Mouse (Mus musculus): ENCODE measurements around the gene Eef2.
"Not testable (repeated sequence)": the region's sequence is repeated elsewhere in the genome, so short reads cannot be mapped to it uniquely, and the experiment has no call there.

Gene Eef2

DNA sequence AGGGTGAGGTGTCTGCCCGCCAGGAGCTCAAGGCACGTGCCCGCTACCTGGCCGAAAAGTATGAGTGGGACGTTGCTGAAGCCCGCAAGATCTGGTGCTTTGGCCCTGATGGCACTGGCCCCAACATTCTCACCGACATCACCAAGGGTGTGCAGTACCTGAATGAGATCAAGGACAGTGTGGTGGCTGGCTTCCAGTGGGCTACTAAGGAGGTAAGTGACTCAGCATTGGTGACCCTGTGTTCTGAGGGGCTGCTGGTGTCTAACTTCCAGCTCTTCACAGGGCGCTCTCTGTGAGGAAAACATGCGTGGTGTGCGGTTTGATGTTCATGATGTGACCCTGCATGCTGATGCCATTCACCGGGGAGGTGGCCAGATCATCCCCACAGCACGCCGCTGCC, 4.5 kb downstream of the Eef2 start:
- DNase-seq (ENCODE audit: low spot score): no peak

GRCm38 (mm10) chr10:81181860-81182259, 5.4 kb downstream of the Eef2 start:
- not testable (repeated sequence) for DNase-seq (ENCODE audit: low spot score)

GRCm38 (mm10) chr10:81182336-81183333, 6.2 kb downstream of the Eef2 start, which contains the start of gene Dapk3:
Gene Dapk3 (plus strand): TSS chr10:81183005.
- peak; percentile 95 for DNase-seq (ENCODE audit: low spot score)

DNA sequence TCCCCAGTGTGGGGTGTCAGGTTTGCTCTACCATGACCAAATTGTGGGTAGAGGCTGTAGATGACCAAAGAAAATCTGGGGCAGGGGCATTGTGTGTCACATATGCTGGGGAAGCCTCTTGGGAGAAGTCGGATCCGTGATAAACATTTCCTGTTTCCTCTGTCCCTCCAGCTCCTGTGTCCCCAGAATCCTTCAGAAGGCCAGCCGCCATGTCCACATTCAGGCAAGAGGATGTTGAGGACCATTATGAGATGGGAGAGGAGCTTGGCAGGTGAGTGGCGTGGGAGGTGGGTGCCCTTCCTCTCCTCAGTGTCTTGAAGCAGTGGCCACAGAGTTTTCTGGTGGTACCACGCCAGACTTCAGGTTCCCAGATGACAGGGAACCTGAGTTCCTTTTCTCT, 7.4 kb downstream of the Eef2 start, which contains the start of gene 4930442H23Rik:
4930442H23Rik (minus strand) TSS at position 45 of the 400 bp plus-strand sequence.
- no peak for DNase-seq (ENCODE audit: low spot score)

DNA sequence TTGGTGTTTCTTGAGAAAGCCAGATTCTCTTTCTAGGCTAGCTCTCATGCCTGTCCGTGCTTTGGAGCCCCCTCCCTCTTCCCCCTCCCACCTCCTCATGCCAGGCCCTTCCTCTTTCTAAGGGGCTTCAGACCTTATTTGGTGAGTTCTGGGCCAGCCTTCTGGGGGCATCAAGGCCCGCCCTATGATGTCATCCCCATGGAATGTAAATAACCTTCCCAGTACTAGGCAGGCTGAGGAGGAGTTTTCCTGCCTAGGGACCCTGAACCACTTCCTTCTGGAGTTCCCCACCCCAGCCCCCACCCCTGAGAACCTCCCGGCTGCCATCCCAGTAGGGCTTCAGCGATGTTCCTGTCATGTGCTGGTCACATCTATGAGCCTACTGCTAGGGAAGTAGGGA, 8.3 kb downstream of the Eef2 start:
- no peak for DNase-seq (ENCODE audit: low spot score)

- no peak for DNase-seq (ENCODE audit: low spot score)
These were observed 10.7 kb downstream of the Eef2 start for GRCm38 (mm10) chr10:81187161-81187560.

- no peak for DNase-seq (ENCODE audit: low spot score)
These were observed 13.4 kb downstream of the Eef2 start for GRCm38 (mm10) chr10:81189821-81190220.

GRCm38 (mm10) chr10:81190236-81190911, 13.9 kb downstream of the Eef2 start:
- DNase-seq (ENCODE audit: low spot score): no peak

DNA sequence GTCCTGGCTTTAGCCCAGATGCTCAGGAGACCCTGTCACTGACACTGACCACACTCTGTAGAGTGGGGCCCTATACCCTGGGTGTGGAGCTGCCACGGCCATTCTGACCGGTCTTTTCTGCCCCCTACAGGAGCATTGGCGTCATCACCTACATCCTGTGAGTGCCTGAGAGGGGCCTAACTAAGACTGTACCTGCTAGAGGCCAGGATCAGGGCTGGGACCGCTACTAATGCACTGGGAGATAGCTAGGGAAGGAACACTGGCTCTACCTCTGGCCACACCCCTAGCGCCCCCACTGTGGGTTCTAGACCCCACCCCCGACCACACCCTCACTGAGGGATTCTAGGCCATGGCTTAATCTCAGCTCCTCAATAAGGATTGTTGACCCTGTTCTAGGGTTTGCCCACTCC, 14.5 kb downstream of the Eef2 start:
- no peak for DNase-seq (ENCODE audit: low spot score)

- DNase-seq (ENCODE audit: low spot score): no peak
These were observed 15.0 kb downstream of the Eef2 start for GRCm38 (mm10) chr10:81191342-81191982.

DNA sequence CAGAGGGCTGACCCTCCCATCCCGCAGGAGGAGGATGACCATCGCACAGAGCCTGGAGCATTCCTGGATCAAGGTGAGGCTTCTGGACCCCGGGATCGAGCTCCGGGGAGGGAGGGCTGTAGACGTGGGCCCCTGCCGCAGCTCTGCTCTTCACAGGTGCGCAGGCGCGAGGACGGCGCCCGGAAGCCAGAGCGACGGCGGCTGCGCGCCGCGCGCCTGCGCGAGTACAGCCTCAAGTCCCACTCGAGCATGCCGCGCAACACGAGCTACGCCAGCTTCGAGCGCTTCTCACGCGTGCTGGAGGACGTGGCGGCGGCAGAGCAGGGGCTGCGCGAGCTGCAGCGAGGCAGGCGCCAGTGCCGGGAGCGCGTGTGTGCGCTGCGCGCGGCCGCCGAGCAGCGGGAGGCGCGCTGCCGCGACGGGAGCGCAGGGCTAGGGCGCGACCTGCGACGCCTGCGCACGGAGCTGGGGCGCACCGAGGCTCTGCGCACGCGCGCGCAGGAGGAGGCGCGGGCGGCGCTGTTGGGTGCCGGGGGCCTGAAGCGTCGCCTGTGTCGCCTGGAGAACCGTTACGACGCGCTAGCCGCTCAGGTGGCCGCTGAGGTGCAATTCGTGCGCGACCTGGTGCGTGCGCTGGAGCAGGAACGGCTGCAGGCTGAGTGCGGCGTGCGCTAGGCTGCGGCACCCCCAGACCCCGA, 16.0 kb downstream of the Eef2 start:
- peak; percentile 79 for DNase-seq (ENCODE audit: low spot score)

- no peak for DNase-seq (ENCODE audit: low spot score)
These were observed 16.6 kb downstream of the Eef2 start for GRCm38 (mm10) chr10:81192968-81193501.

DNA sequence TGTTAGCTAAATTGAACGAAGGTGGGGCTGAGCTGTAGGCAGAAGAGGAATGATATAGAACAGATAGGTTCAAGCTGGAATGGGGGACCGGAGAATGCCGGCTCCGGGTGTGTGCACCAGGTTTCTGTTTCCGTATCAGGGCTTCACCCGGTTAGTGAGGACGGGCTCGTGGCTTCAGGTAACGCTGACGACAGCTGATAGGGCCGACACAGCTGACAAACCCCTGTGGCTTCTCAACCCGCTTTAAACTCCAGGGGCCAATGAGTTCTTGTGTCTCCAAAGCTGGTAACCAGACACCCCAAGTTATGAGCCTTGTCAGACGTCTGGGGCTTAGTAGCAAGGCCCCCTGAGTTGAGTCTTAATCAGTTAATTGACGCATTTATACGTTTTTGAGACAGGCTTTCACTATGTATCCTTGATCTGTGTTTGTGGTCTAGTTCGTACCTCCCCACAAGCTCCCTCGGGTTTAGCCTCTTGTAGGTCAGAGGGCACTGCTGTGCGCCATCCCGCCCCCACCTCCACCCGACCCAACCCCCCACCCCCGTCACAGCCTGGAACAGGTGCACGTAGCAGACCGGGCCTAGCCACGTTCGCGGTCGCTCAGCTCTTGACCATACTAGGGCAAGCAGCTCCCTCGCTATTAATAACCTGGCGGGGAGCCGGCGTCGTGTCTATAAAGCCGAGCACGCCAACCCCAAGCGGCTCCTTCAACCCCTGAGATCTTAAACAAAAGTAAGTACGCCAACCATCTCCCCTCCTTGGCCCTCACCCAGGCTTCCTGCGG, 17.8 kb downstream of the Eef2 start:
- DNase-seq (ENCODE audit: low spot score): peak; percentile 54

DNA sequence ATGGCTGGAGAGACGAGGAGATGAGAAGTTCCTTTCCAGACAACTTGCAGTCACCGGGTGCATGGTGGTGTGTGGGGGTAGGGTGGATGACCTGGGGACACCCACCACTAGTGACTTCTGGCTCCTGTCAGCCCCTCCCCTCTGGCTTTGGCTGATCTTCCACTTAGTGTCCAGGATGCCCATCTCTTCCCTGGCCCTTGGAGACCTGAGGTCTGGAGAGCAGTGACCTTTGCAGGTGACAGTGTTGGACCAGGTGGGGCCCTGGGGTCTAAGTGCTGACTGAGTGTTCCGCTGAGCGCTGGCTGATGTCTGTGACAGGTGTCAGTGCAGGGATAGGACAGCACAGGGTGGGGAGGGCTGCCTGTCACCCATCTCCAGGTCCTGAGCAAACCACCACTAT, 18.9 kb downstream of the Eef2 start:
- no peak for DNase-seq (ENCODE audit: low spot score)

DNA sequence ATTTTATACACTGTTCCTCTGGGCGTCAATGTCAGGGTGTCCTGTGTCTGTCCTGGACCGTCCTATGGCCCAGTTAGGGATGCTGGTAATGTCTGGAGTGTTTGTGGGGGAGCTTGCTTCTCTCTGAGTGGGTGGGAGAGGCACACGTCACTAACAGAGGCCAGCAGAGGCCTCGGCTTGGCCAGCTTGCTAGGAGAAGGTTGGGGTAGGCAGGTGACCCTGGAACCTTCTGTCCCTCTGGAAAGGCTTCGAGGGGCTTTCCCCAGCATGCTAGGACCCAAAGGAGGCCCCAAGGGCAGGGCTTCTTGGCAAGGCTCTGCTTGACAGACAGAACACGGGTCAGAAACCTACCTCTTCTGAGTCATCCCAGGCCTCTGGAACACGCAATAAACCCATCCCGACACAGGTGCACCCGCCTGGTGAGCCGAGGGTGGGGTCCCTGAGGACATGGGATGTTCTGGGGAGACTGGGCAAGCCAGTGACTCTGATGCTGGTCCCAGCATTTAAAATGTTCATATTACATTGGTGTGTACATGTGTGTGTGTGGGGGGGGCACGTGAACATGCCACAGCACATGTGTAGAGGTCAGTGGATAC, 20.1 kb downstream of the Eef2 start:
- DNase-seq (ENCODE audit: low spot score): no peak

GRCm38 (mm10) chr10:81197305-81197704, 20.9 kb downstream of the Eef2 start:
- DNase-seq (ENCODE audit: low spot score): no peak

- peak; percentile 65 for DNase-seq (ENCODE audit: low spot score)
These were observed 21.8 kb downstream of the Eef2 start for GRCm38 (mm10) chr10:81198230-81198629.

GRCm38 (mm10) chr10:81198990-81199389, 22.6 kb downstream of the Eef2 start:
- no peak for DNase-seq (ENCODE audit: low spot score)

DNA sequence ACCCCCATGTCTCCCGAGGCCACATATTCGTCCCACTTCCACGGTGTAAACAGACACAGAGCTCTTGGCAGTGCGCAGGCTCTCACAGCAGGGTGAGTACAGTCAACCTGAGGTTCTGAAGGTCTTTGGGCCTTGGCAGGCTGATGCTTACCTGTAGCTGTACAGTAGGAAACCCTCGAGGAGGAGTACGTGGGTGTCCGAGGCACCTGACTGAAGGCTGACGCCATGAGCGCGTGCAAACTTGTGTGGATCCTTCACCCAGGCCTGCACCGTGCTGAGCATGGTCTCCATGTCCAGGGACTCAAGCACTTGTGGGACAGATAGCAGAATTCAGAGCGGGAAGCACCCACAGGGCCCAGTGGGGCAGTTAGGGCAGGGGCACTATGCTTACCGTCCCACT, 23.7 kb downstream of the Eef2 start:
- no peak for DNase-seq (ENCODE audit: low spot score)

DNA sequence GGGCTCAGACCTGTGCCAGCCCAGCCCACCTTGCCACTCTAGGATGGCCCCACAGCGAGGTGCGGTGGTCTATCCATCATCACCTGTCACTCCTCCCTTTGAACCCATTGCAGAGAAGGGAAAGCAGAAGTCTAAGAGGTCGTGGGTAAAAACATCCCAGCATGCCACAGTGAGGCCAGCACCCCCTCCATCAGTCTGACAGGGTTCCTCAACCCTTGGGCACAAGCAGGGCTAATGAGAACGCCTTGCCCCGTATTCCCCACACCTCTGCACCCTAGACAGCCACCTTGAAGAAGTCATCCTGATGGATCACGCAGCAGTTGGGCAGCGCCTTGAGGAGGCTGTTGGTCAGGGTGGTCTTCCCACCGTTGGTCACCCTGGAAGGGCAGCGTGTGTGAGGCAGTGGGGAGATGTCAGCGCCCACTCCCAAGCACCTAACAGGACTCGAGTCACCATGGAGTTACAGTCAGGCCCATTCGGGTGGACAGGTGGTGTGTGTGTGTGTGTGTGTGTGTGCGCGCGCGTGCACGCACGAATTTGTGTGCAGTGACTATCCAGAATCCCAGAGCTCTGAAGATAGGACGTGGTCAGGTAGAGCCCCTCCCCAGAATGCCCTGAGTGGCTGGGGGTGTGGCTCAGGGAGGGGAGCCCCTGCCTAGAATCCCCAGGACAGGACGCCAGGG, 24.3 kb downstream of the Eef2 start:
- no peak for DNase-seq (ENCODE audit: low spot score)
